Comparison of ENCODE assay signal across 20 mouse cellular contexts in genomic region chr16:59666938-59667337, GRCm38 (mm10). TPM values are rescaled to one million over a fixed set of nuclear protein-coding genes. Genes with fewer than 3 reads are reported as not detected.
DNase-seq lines count a peak whose midpoint lies in the region; ATAC-seq and TF ChIP-seq lines count a peak whose summit lies in the region.
"Had no signal": no experiment of that assay in that cellular context is flagged by ENCODE, and none has a peak within 500 bp of the region (broad histone marks: within the 10 kb centered on the region; RNA-seq: fewer than 3 reads in every experiment).

No protein-coding gene starts in this region.

- no peak overlapping the region for H3K9ac ChIP-seq in heart, adult 2 months (ENCODE audit: low read depth, low read length)
- no peak overlapping the region for H3K9ac ChIP-seq in midbrain, postnatal 0 days (replicated peaks; ENCODE audit: low read length, poor library complexity, severe bottlenecking)
- no peak overlapping the region for H3K9ac ChIP-seq in midbrain, embryonic 16.5 days (ENCODE audit: low read depth, low read length)
- no peak overlapping the region for H3K9ac ChIP-seq in stomach, postnatal 0 days (ENCODE audit: low read length)
- no peak overlapping the region for H3K9ac ChIP-seq in forebrain, embryonic 11.5 days (ENCODE audit: low read length)
- H3K9ac ChIP-seq: embryonic facial prominence, embryonic 13.5 days; forebrain, embryonic 15.5 days; heart, embryonic 13.5 days had no signal

- no peak for TF ChIP-seq EP300 in heart, adult 2 months (IDR thresholded peaks at IDR 0.05; ENCODE audit: insufficient read depth, low read depth, low read length)
- no peak for TF ChIP-seq EP300 in stomach, postnatal 0 days (optimal IDR thresholded peaks at IDR 0.05)

- H3K36me3 ChIP-seq in heart, adult 2 months (ENCODE audit: control insufficient read depth, insufficient read depth, low read length): no peaks in the 10 kb centered on the region
- H3K36me3 ChIP-seq in midbrain, postnatal 0 days (ENCODE audit: insufficient read depth, low read length): no peaks in the 10 kb centered on the region
- H3K36me3 ChIP-seq in midbrain, embryonic 16.5 days (ENCODE audit: control insufficient read depth, insufficient read depth, low read length): no peaks in the 10 kb centered on the region
- H3K36me3 ChIP-seq in stomach, postnatal 0 days (ENCODE audit: control insufficient read depth, insufficient read depth, low read length): no peaks in the 10 kb centered on the region
- H3K36me3 ChIP-seq in forebrain, embryonic 11.5 days (ENCODE audit: control insufficient read depth, insufficient read depth, low read length): no peaks in the 10 kb centered on the region
- H3K36me3 ChIP-seq: embryonic facial prominence, embryonic 13.5 days; forebrain, embryonic 15.5 days; heart, embryonic 13.5 days had no signal

- ATAC-seq in midbrain, postnatal 0 days (ENCODE audit: low FRiP score): no peak
- ATAC-seq in midbrain, embryonic 16.5 days: no peak
- no peak for ATAC-seq in stomach, postnatal 0 days (ENCODE audit: low FRiP score, low TSS enrichment)
- ATAC-seq in forebrain, embryonic 11.5 days (replicated peaks; ENCODE audit: low FRiP score): no peak
- ATAC-seq: forebrain, embryonic 15.5 days; hindbrain, embryonic 16.5 days; Patski had no signal

- no peak overlapping the region for H3K27ac ChIP-seq in heart, adult 2 months
- no peak overlapping the region for H3K27ac ChIP-seq in midbrain, postnatal 0 days (ENCODE audit: low read depth, low read length)
- no peak overlapping the region for H3K27ac ChIP-seq in midbrain, embryonic 16.5 days (ENCODE audit: low read length)
- no peak overlapping the region for H3K27ac ChIP-seq in stomach, postnatal 0 days (replicated peaks)
- no peak overlapping the region for H3K27ac ChIP-seq in forebrain, embryonic 11.5 days (ENCODE audit: low read depth, low read length)
- H3K27ac ChIP-seq: embryonic facial prominence, embryonic 13.5 days; forebrain, embryonic 15.5 days; heart, embryonic 13.5 days had no signal

- intact Hi-C loops in heart, adult 2 months (cut with DNase I): no loop called here

- TF ChIP-seq CTCF in heart, adult 2 months (IDR thresholded peaks at IDR 0.05): peak; percentile 17; the same call in 1 of the 2 replicates
- TF ChIP-seq CTCF in midbrain, postnatal 0 days (IDR thresholded peaks at IDR 0.05): peak; percentile 29; the same call in 1 of the 2 replicates
- peak; percentile 17; the same call in 1 of the 2 replicates for TF ChIP-seq CTCF in stomach, postnatal 0 days (IDR thresholded peaks at IDR 0.05; ENCODE audit: low read depth)

- no peaks in the 10 kb centered on the region for H3K4me1 ChIP-seq in heart, adult 2 months (ENCODE audit: control insufficient read depth, insufficient read depth, low read length)
- H3K4me1 ChIP-seq in midbrain, postnatal 0 days (ENCODE audit: insufficient read depth, low read length): no peaks in the 10 kb centered on the region
- H3K4me1 ChIP-seq in midbrain, embryonic 16.5 days (ENCODE audit: control insufficient read depth, insufficient read depth, low read length): no peaks in the 10 kb centered on the region
- H3K4me1 ChIP-seq in stomach, postnatal 0 days (replicated peaks; ENCODE audit: control insufficient read depth, insufficient read depth): no peaks in the 10 kb centered on the region
- H3K4me1 ChIP-seq in forebrain, embryonic 11.5 days (replicated peaks; ENCODE audit: control insufficient read depth, insufficient read depth, low read length): no peaks in the 10 kb centered on the region
- H3K4me1 ChIP-seq: forebrain, embryonic 15.5 days; heart, embryonic 13.5 days had no signal

- TF ChIP-seq POLR2A in heart, adult 2 months (IDR thresholded peaks at IDR 0.05; ENCODE audit: insufficient read depth, low read depth, low read length): no peak

- H3K4me3 ChIP-seq in heart, adult 2 months: no peak overlapping the region
- no peak overlapping the region for H3K4me3 ChIP-seq in midbrain, postnatal 0 days (ENCODE audit: low read depth, low read length)
- no peak overlapping the region for H3K4me3 ChIP-seq in midbrain, embryonic 16.5 days (ENCODE audit: low read depth, low read length)
- H3K4me3 ChIP-seq in stomach, postnatal 0 days (ENCODE audit: low read depth, low read length): no peak overlapping the region
- H3K4me3 ChIP-seq in forebrain, embryonic 11.5 days (ENCODE audit: low read depth, low read length): no peak overlapping the region
- H3K4me3 ChIP-seq: embryonic facial prominence, embryonic 13.5 days; forebrain, embryonic 15.5 days; heart, embryonic 13.5 days had no signal

- H3K9me3 ChIP-seq in midbrain, postnatal 0 days (ENCODE audit: low read length): no peaks in the 10 kb centered on the region
- H3K9me3 ChIP-seq in midbrain, embryonic 16.5 days (replicated peaks; ENCODE audit: control insufficient read depth, low read length, poor library complexity, severe bottlenecking): no peaks in the 10 kb centered on the region
- no peaks in the 10 kb centered on the region for H3K9me3 ChIP-seq in stomach, postnatal 0 days (ENCODE audit: control insufficient read depth, low read length)
- H3K9me3 ChIP-seq in forebrain, embryonic 11.5 days (ENCODE audit: control insufficient read depth, low read length): no peaks in the 10 kb centered on the region
- H3K9me3 ChIP-seq: embryonic facial prominence, embryonic 13.5 days; forebrain, embryonic 15.5 days; heart, embryonic 13.5 days had no signal

- no peaks in the 10 kb centered on the region for H3K79me2 ChIP-seq in heart, adult 2 months (replicated peaks; ENCODE audit: control insufficient read depth, insufficient read depth, low read length)

- DNase-seq in heart, adult 2 months: no peak
- DNase-seq in heart, adult 8-10 months (ENCODE audit: low spot score): no peak
- DNase-seq in midbrain, postnatal 0 days (ENCODE audit: low spot score): no peak
- DNase-seq in R1 (ENCODE audit: low read depth, low spot score): peak; percentile 26
- no peak for DNase-seq in stomach, postnatal 0 days (ENCODE audit: low spot score)
- DNase-seq in forebrain, embryonic 11.5 days (ENCODE audit: low spot score): no peak
- no peak for DNase-seq in layer of hippocampus, adult 8-10 months (ENCODE audit: low spot score in 2 of 2)
- DNase-seq: adrenal gland, postnatal 10 days; cerebellum, adult 18-20 months; cerebellum, adult 9-11 months; cerebellum, postnatal 36 days; heart, postnatal 36 days; kidney, adult 11 months had no signal

- no peak overlapping the region for H3K4me2 ChIP-seq in midbrain, postnatal 0 days (ENCODE audit: low read depth, low read length, poor library complexity, severe bottlenecking)
- no peak overlapping the region for H3K4me2 ChIP-seq in midbrain, embryonic 16.5 days (ENCODE audit: low read length)
- H3K4me2 ChIP-seq in stomach, postnatal 0 days (replicated peaks; ENCODE audit: low read depth): no peak overlapping the region
- H3K4me2 ChIP-seq in forebrain, embryonic 11.5 days (ENCODE audit: low read depth, low read length, severe bottlenecking): no peak overlapping the region
- H3K4me2 ChIP-seq: embryonic facial prominence, embryonic 13.5 days; forebrain, embryonic 15.5 days; heart, embryonic 13.5 days had no signal

- 90% methylated on average over 2 of the region's 2 CpGs for WGBS in heart, adult 2 months
- 91% methylated on average over 2 of the region's 2 CpGs for WGBS in midbrain, postnatal 0 days
- 85% methylated on average over 2 of the region's 2 CpGs for WGBS in midbrain, embryonic 16.5 days
- 84% methylated on average over 2 of the region's 2 CpGs for WGBS in stomach, postnatal 0 days
- WGBS in forebrain, embryonic 11.5 days: 88% methylated on average over 2 of the region's 2 CpGs

- no peaks in the 10 kb centered on the region for H3K27me3 ChIP-seq in heart, adult 2 months (ENCODE audit: control insufficient read depth, insufficient read depth, low read length)
- no peaks in the 10 kb centered on the region for H3K27me3 ChIP-seq in midbrain, postnatal 0 days (ENCODE audit: insufficient read depth, low read length)
- H3K27me3 ChIP-seq in midbrain, embryonic 16.5 days (ENCODE audit: control insufficient read depth, insufficient read depth, low read depth, low read length): no peaks in the 10 kb centered on the region
- no peaks in the 10 kb centered on the region for H3K27me3 ChIP-seq in stomach, postnatal 0 days (ENCODE audit: control insufficient read depth, insufficient read depth, low read length)
- no peaks in the 10 kb centered on the region for H3K27me3 ChIP-seq in forebrain, embryonic 11.5 days (ENCODE audit: control insufficient read depth, insufficient read depth, low read length)
- H3K27me3 ChIP-seq: embryonic facial prominence, embryonic 13.5 days; forebrain, embryonic 15.5 days; heart, embryonic 13.5 days; Patski had no signal

RNA-seq across cellular contexts. Expression of gene Arl6, which starts 27.7 kb away (rescaled TPM):
- 1 to 10 TPM; 3.7 to 4.2 TPM for total RNA-seq in heart, adult 2 months (2021)
- 1.9 and 3.4 TPM in 2 replicates for polyA plus RNA-seq in heart, adult 2 months (2012; rRNA removed)
- 1 to 10 TPM; 4.1 to 5.5 (median 4.8) TPM for total RNA-seq in heart, adult 8-10 months (2022)
- total RNA-seq in midbrain, postnatal 0 days (2014; rRNA removed): 29.2 and 30.7 TPM in 2 replicates
- 62.0 and 63.1 TPM in 2 replicates for polyA plus RNA-seq in midbrain, postnatal 0 days (2015; fragmentation: Nextera tagmentation; extraction: Ambion mirVana)
- polyA plus RNA-seq in midbrain, embryonic 16.5 days (2015; fragmentation: Nextera tagmentation; extraction: Ambion mirVana): 58.4 and 67.7 TPM in 2 replicates
- polyA plus RNA-seq in stomach, postnatal 0 days (2015; fragmentation: Nextera tagmentation; extraction: Ambion mirVana): 17.8 and 18.2 TPM in 2 replicates
- 54.4 and 55.6 TPM in 2 replicates for polyA plus RNA-seq in forebrain, embryonic 11.5 days (2014; fragmentation: Nextera tagmentation; extraction: Ambion mirVana)
- 10 to 100 TPM; 23.6 to 37.7 (median 29.3) TPM for total RNA-seq in layer of hippocampus, adult 8-10 months (2022)
- total RNA-seq: MEL had no signal
